Mouse (Mus musculus): ENCODE measurements around the gene H3f3a. TPM values are rescaled to one million over a fixed set of nuclear protein-coding genes. Genes with fewer than 3 reads are reported as not detected.
A peak's percentile ranks its signal among the peaks of the same experiment; 100 is the strongest.

The H3f3a gene
- total and polyA plus RNA-seq, 3 experiments, result 571 to 1,420 (median 715) TPM

- TF ChIP-seq PAX5 (IDR thresholded peaks at IDR 0.05; ENCODE audit: low read length), result no peak
- no peak for TF ChIP-seq CTCF (conservative IDR thresholded peaks at IDR 0.05 in 1 of 2, IDR thresholded peaks at IDR 0.05 in 1 of 2; ENCODE audit: low read depth in 2 of 2, low read length in 2 of 2)
- no peak for TF ChIP-seq UBTF (IDR thresholded peaks at IDR 0.05; ENCODE audit: low read depth, low read length)
- TF ChIP-seq JUND (conservative IDR thresholded peaks at IDR 0.05; ENCODE audit: low read depth, low read length), result no peak
- peak; percentile 58; the same call in 1 of the 2 replicates for TF ChIP-seq SIN3A (IDR thresholded peaks at IDR 0.05; ENCODE audit: low read length)
- no peak for TF ChIP-seq RAD21 (IDR thresholded peaks at IDR 0.05; ENCODE audit: low read depth, low read length)
- TF ChIP-seq MAZ (IDR thresholded peaks at IDR 0.05; ENCODE audit: low read depth, low read length), result no peak
These were observed 1.0 kb downstream of the H3f3a start (continued) for GRCm38 (mm10) chr1:180812463-180813408.

DNA sequence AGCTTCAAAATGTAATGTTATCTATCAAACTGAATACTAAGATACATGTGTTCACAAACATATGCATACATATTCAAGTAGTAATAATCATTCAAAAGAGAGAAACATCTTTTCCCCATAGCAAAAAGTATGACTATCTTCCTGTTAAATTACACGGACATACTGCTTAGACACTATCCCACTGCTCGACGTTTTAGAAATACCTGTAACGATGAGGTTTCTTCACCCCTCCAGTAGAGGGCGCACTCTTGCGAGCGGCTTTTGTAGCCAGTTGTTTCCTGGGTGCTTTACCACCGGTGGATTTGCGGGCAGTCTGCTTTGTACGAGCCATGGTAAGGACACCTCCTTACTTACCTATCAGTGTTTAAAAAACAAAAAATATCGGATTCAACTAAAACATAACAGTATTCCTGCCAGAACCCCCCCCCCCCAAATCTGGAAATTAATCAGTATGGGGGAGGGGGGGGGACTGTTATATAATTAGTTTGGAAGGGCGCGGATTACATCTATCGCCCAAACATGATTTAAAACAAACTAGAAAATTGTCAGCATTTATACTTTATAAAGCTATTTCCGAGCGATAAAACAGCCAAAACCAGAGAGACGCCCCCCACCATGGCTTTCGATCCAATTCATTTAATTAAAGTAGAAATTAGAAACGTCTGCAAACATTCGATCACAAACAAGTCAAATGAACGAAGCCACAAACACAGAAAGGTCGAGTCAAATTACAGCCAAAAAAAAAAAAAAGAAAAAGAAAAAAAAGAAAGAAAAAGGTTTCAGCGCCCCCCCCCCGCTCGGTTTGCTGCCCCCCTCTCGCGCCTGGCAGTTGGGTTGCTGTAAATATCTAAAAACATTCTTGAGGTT is 1.9 kb downstream of the H3f3a start:
- H3K4me3 ChIP-seq (replicated peaks in 1 of 3; ENCODE audit: low read depth in 2 of 3, low read length in 2 of 3, poor library complexity in 1 of 3), result peak overlapping the region; percentile 76 to 96 (median 84)
- H3K4me1 ChIP-seq (ENCODE audit: control insufficient read depth in 1 of 2, insufficient read depth in 2 of 2), result peaks cover 5 to 24% of the 10 kb centered on the region in 2 experiments; a peak in 3 of 4 replicates
- peaks cover 50% of the 10 kb centered on the region for H3K79me2 ChIP-seq (replicated peaks; ENCODE audit: control insufficient read depth, extremely low read depth, insufficient read depth, poor library complexity, severe bottlenecking)
- peaks cover 19% of the 10 kb centered on the region for H3K27me3 ChIP-seq (replicated peaks)
- H3K36me3 ChIP-seq (replicated peaks in 1 of 2; ENCODE audit: control insufficient read depth in 1 of 2, insufficient read depth in 1 of 2, low read length in 1 of 2), result peaks cover 27 to 37% of the 10 kb centered on the region in 2 experiments
- H3K9me3 ChIP-seq (replicated peaks; ENCODE audit: low read length), result no peaks in the 10 kb centered on the region
- peak overlapping the region; percentile 99 for H3K9ac ChIP-seq (ENCODE audit: insufficient read depth, low read depth)
- in situ Hi-C loops (cut with MboI; ENCODE audit: low pct_ligation_motif_present, low pct_unique_long_range_greater_than_20kb, low sequenced_read_pairs), result no loop called here
- TF ChIP-seq E2F4 (IDR thresholded peaks at IDR 0.05; ENCODE audit: insufficient replicate concordance, low read depth, low read length), result no peak
- peak; percentile 69 for TF ChIP-seq ZNF384 (IDR thresholded peaks at IDR 0.05; ENCODE audit: low read depth, low read length)
- peak; percentile 39 to 70 for TF ChIP-seq CTCF (conservative IDR thresholded peaks at IDR 0.05 in 1 of 2, IDR thresholded peaks at IDR 0.05 in 1 of 2; ENCODE audit: low read depth in 2 of 2, low read length in 2 of 2)
- dilution Hi-C loops (cut with MboI; ENCODE audit: extremely low pct_ligation_motif_present, extremely low pct_unique_long_range_greater_than_20kb, low sequenced_read_pairs), result no loop called here
- DNase-seq (ENCODE audit: extremely low read depth), result peak; percentile 56
- H3K4me2 ChIP-seq (ENCODE audit: insufficient read depth, low read depth, poor library complexity, severe bottlenecking), result peak overlapping the region; percentile 41; the same call in 1 of the 2 replicates
- peak overlapping the region; percentile 92; the same call in 1 of the 2 replicates for H3K27ac ChIP-seq (ENCODE audit: insufficient read depth, low read depth)

DNA sequence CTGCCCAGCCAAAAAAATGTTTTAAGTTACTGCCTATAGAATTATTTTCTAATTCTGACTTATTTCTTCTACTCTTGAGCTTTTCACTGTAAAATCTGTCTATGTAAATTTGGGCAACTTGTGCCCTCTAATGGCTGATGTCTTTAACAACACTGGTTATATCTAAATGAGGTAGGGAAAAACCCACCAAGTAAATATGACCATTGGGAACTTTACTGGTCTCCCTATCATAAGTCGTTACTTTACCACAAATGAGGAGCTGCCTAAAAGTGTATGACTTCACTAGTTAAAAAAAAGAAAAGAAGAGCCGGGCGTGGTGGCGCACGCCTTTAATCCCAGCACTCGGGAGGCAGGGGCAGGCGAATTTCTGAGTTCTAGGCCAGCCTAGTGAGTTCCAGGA is 2.8 kb downstream of the H3f3a start:
- no peak overlapping the region for H3K27ac ChIP-seq (ENCODE audit: insufficient read depth, low read depth)
- H3K79me2 ChIP-seq (replicated peaks; ENCODE audit: control insufficient read depth, extremely low read depth, insufficient read depth, poor library complexity, severe bottlenecking), result peaks cover 56% of the 10 kb centered on the region
- dilution Hi-C loops (cut with MboI; ENCODE audit: extremely low pct_ligation_motif_present, extremely low pct_unique_long_range_greater_than_20kb, low sequenced_read_pairs) (no loop called here), in situ Hi-C loops (cut with MboI; ENCODE audit: low pct_ligation_motif_present, low pct_unique_long_range_greater_than_20kb, low sequenced_read_pairs) (no loop called here)
- DNase-seq (ENCODE audit: extremely low read depth), result peak; percentile 80
- peaks cover 5 to 24% of the 10 kb centered on the region in 2 experiments; a peak in 3 of 4 replicates for H3K4me1 ChIP-seq (ENCODE audit: control insufficient read depth in 1 of 2, insufficient read depth in 2 of 2)
- peak overlapping the region in 2 of 3 experiments; percentile 19 to 96 for H3K4me3 ChIP-seq (replicated peaks in 1 of 3; ENCODE audit: low read depth in 2 of 3, low read length in 2 of 3, poor library complexity in 1 of 3)
- peak overlapping the region; percentile 34; the same call in 1 of the 2 replicates for H3K9ac ChIP-seq (ENCODE audit: insufficient read depth, low read depth)
- H3K36me3 ChIP-seq (replicated peaks in 1 of 2; ENCODE audit: control insufficient read depth in 1 of 2, insufficient read depth in 1 of 2, low read length in 1 of 2), result peaks cover 36 to 45% of the 10 kb centered on the region in 2 experiments
- H3K4me2 ChIP-seq (ENCODE audit: insufficient read depth, low read depth, poor library complexity, severe bottlenecking), result peak overlapping the region; percentile 78
- peaks cover 16% of the 10 kb centered on the region for H3K27me3 ChIP-seq (replicated peaks)
- no peaks in the 10 kb centered on the region for H3K9me3 ChIP-seq (replicated peaks; ENCODE audit: low read length)
- no peak for TF ChIP-seq E2F4 (IDR thresholded peaks at IDR 0.05; ENCODE audit: insufficient replicate concordance, low read depth, low read length)
- TF ChIP-seq ZNF384 (IDR thresholded peaks at IDR 0.05; ENCODE audit: low read depth, low read length), result peak; percentile 80
- peak; percentile 40; the same call in 1 of the 2 replicates for TF ChIP-seq MYC (IDR thresholded peaks at IDR 0.05; ENCODE audit: low read depth, low read length)
- TF ChIP-seq CTCF (conservative IDR thresholded peaks at IDR 0.05 in 1 of 2, IDR thresholded peaks at IDR 0.05 in 1 of 2; ENCODE audit: low read depth in 2 of 2, low read length in 2 of 2), result peak in 1 of 2 experiments; percentile 70; a peak in 2 of 4 replicates
- TF ChIP-seq SIN3A (IDR thresholded peaks at IDR 0.05; ENCODE audit: low read length), result peak; percentile 87
- TF ChIP-seq KAT2A (IDR thresholded peaks at IDR 0.05; ENCODE audit: insufficient replicate concordance, low read length), result no peak
- TF ChIP-seq MEF2A (IDR thresholded peaks at IDR 0.05; ENCODE audit: borderline replicate concordance, low read depth, low read length), result peak; percentile 64; the same call in 1 of the 2 replicates
- TF ChIP-seq HCFC1 (IDR thresholded peaks at IDR 0.05; ENCODE audit: low read depth, low read length), result peak; percentile 14; the same call in 1 of the 2 replicates
- no peak for TF ChIP-seq ZMIZ1 (IDR thresholded peaks at IDR 0.05; ENCODE audit: low read depth, low read length)
- TF ChIP-seq MAFK (IDR thresholded peaks at IDR 0.05; ENCODE audit: insufficient replicate concordance, low read length), result no peak
- TF ChIP-seq MXI1 (IDR thresholded peaks at IDR 0.05; ENCODE audit: low read depth, low read length), result peak; percentile 70; the same call in 1 of the 2 replicates
- TF ChIP-seq ETS1 (conservative IDR thresholded peaks at IDR 0.05; ENCODE audit: low read depth, low read length), result peak; percentile 42; the same call in 1 of the 2 replicates
- TF ChIP-seq BHLHE40 (IDR thresholded peaks at IDR 0.05; ENCODE audit: low read depth, low read length), result peak; percentile 46
- peak; percentile 34 for TF ChIP-seq SMC3 (IDR thresholded peaks at IDR 0.05; ENCODE audit: low read depth, low read length)
- peak; percentile 52 for TF ChIP-seq RAD21 (IDR thresholded peaks at IDR 0.05; ENCODE audit: low read depth, low read length)
- no peak for TF ChIP-seq POLR2A (IDR thresholded peaks at IDR 0.05; ENCODE audit: low read depth, low read length)
- peak; percentile 86; the same call in 1 of the 2 replicates for TF ChIP-seq CHD1 (IDR thresholded peaks at IDR 0.05; ENCODE audit: low read depth, low read length)
- no peak for TF ChIP-seq RCOR1 (conservative IDR thresholded peaks at IDR 0.05; ENCODE audit: low read depth, low read length)
- TF ChIP-seq TBP (conservative IDR thresholded peaks at IDR 0.05; ENCODE audit: low read depth, low read length), result peak; percentile 66; the same call in 1 of the 2 replicates

All from CH12.LX (cell line).